Mouse (Mus musculus) cerebellum, adult 2 months (tissue): ENCODE measurements around the gene Catsperg1. TPM values are rescaled to one million over a fixed set of nuclear protein-coding genes. Genes with fewer than 3 reads are reported as not detected.

ENCODE experiments used
- DNase-seq, 2 experiments: peaks; one replicate each; pipeline ENCODE4 v3.0.0; 2021
- H3K27ac ChIP-seq: fragments of 200-500 bp; 2 replicates; pipeline ENCODE4 v1.5.1; 2012; ENCODE audit warnings: low read length, control low read depth, inconsistent platforms; ENCODE audit not compliant: insufficient read depth
- H3K27me3 ChIP-seq: fragments of 200-500 bp; 2 replicates; pipeline ENCODE4 v1.6.1; 2012; ENCODE audit warnings: inconsistent platforms, mild to moderate bottlenecking, low read length, moderate library complexity; ENCODE audit not compliant: control insufficient read depth, insufficient read depth
- H3K4me1 ChIP-seq: fragments of 200-500 bp; 2 replicates; pipeline ENCODE4 v1.6.1; 2011; ENCODE audit warnings: low read length; ENCODE audit not compliant: control insufficient read depth, insufficient read depth
- H3K4me3 ChIP-seq: fragments of 200-500 bp; replicated peaks from 2 replicates; pipeline ENCODE3; 2011; ENCODE audit warnings: mild to moderate bottlenecking, low read depth, low read length, control low read depth; ENCODE audit not compliant: insufficient read depth
- CTCF ChIP-seq: fragments of 200-500 bp; IDR thresholded peaks from 2 replicates; pipeline ENCODE4 v1.5.1; 2011; ENCODE audit warnings: low read depth, mild to moderate bottlenecking, control low read depth, low read length, moderate library complexity, borderline replicate concordance; ENCODE audit not compliant: insufficient read depth
- POLR2A ChIP-seq: fragments of 200-500 bp; IDR thresholded peaks from 2 replicates; pipeline ENCODE4 v1.6.1; 2011; ENCODE audit warnings: low read length, control low read depth, borderline replicate concordance; ENCODE audit not compliant: insufficient read depth
- WGBS: fragments of 180-500 bp; shearing (Covaris S2); methylation state at CpG from one replicate; pipeline ENCODE4 v1.1.7; 2018; 5-methylcytosine and 5-hydroxymethylcytosine counted together
- polyA plus RNA-seq: library from polyadenylated mRNA; depleted of rRNA; stranded (reverse); fragments of >200 nt; gene quantifications from 2 replicates; pipeline ENCODE4 v1.2.3, GENCODE M21; 2012; rRNA removed

Gene Catsperg1
- 1.0 and 1.2 TPM in 2 replicates for polyA plus RNA-seq

GRCm38 (mm10) chr7:29213675-29214082 lies at the start of gene Catsperg1:
Catsperg1 (minus strand) TSS chr7:29214035.
- H3K4me1 ChIP-seq: no peaks in the 10 kb centered on the region
- WGBS: 3% methylated on average over 20 of the region's 20 CpGs
- peak within 1 kb of the TSS; percentile 51 for H3K4me3 ChIP-seq
- no peaks in the 10 kb centered on the region for H3K27me3 ChIP-seq
- H3K27ac ChIP-seq: no peak within 1 kb of the TSS
- peak; percentile 52 to 57 for DNase-seq
- TF ChIP-seq CTCF (no peak), POLR2A (no peak)

GRCm38 (mm10) chr7:29262151-29262550 lies 48.3 kb upstream of the Catsperg1 start:
- Histone ChIP-seq H3K4me1 (no peaks in the 10 kb centered on the region), H3K27me3 (no peaks in the 10 kb centered on the region), H3K4me3 (no peak overlapping the region), H3K27ac (no peak overlapping the region)
- no peak for DNase-seq
- no peak for TF ChIP-seq POLR2A
- no peak for TF ChIP-seq CTCF
- 65% methylated on average over 6 of the region's 6 CpGs for WGBS

- WGBS: 59% methylated on average over 10 of the region's 10 CpGs
- DNase-seq: no peak
- no peaks in the 10 kb centered on the region for H3K4me1 ChIP-seq
- TF ChIP-seq POLR2A: no peak
- TF ChIP-seq CTCF: no peak
- H3K27me3 ChIP-seq: no peaks in the 10 kb centered on the region
- H3K4me3 ChIP-seq: no peak overlapping the region
- H3K27ac ChIP-seq: no peak overlapping the region
Measured at GRCm38 (mm10) chr7:29259781-29260730, 46.2 kb upstream of the Catsperg1 start.

- H3K4me3 ChIP-seq: no peak overlapping the region
- no peak for DNase-seq
- no peak overlapping the region for H3K27ac ChIP-seq
- WGBS: 53% methylated on average over 1 of the region's 1 CpGs
- no peaks in the 10 kb centered on the region for H3K27me3 ChIP-seq
- TF ChIP-seq POLR2A (no peak), CTCF (no peak)
- H3K4me1 ChIP-seq: no peaks in the 10 kb centered on the region
Measured at GRCm38 (mm10) chr7:29257368-29257767, 43.5 kb upstream of the Catsperg1 start.

- H3K4me1 ChIP-seq: no peaks in the 10 kb centered on the region
- WGBS: 61% methylated on average over 4 of the region's 4 CpGs
- H3K4me3 ChIP-seq: no peak overlapping the region
- DNase-seq: no peak
- no peaks in the 10 kb centered on the region for H3K27me3 ChIP-seq
- H3K27ac ChIP-seq: no peak overlapping the region
- TF ChIP-seq CTCF: no peak
- no peak for TF ChIP-seq POLR2A
Measured at GRCm38 (mm10) chr7:29255875-29256274, 42.0 kb upstream of the Catsperg1 start.

- Histone ChIP-seq H3K4me3 (no peak overlapping the region), H3K27ac (no peak overlapping the region), H3K27me3 (no peaks in the 10 kb centered on the region), H3K4me1 (no peaks in the 10 kb centered on the region)
- 82% methylated on average over 5 of the region's 5 CpGs for WGBS
- no peak for TF ChIP-seq POLR2A
- no peak for TF ChIP-seq CTCF
- no peak for DNase-seq
Measured at GRCm38 (mm10) chr7:29253842-29254241, 40.0 kb upstream of the Catsperg1 start.

GRCm38 (mm10) chr7:29251166-29251565 lies 37.3 kb upstream of the Catsperg1 start:
- no peak for TF ChIP-seq POLR2A
- TF ChIP-seq CTCF: no peak
- 92% methylated on average over 3 of the region's 3 CpGs for WGBS

More at GRCm38 (mm10) chr7:29251166-29251565, 37.3 kb upstream of the Catsperg1 start:
- Histone ChIP-seq H3K4me3 (no peak overlapping the region), H3K27me3 (no peaks in the 10 kb centered on the region), H3K27ac (no peak overlapping the region), H3K4me1 (no peaks in the 10 kb centered on the region)
- no peak for DNase-seq
